Mouse (Mus musculus): ENCODE results near the gene Msh5.
"Not testable (repeated sequence)": the region's sequence is repeated elsewhere in the genome, so short reads cannot be mapped to it uniquely, and the experiment has no call there.

The Msh5 gene

DNA sequence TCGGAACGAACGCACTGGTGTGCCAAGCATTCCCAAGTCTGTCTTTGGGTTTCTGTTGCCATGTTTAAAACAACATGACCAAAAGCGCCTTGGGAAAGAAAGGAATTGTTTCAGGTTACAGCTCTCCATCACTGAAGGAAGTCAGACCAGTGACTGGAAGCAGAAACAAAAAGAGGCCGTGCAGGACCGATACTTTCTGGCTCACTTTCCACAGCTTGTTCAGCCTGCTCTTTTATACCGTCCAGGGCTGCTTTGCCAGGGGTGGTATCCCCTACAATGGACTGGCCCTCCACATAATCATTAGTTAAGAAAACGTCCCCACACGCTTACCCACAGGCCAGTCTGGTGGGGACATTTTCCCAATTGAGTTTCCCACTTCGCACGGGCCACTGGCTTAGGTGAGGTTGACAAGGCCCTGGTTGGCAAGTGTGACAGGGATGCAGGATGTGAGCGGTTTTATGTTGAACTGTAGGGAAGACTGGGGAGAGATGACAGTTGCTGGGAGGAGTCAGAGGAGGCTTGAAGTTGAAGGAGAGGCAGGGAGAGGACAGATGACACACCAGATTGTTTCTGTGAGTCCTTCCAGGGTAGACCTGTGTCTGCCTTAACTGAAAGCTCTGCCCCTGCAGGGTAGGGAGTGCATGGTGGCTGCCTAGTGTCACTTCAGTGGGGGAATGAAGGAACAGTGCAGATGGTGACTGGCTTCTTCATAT is 44.2 kb downstream of the Msh5 start:
- DNase-seq (ENCODE audit: low read depth, low spot score) = peak; percentile 48

DNA sequence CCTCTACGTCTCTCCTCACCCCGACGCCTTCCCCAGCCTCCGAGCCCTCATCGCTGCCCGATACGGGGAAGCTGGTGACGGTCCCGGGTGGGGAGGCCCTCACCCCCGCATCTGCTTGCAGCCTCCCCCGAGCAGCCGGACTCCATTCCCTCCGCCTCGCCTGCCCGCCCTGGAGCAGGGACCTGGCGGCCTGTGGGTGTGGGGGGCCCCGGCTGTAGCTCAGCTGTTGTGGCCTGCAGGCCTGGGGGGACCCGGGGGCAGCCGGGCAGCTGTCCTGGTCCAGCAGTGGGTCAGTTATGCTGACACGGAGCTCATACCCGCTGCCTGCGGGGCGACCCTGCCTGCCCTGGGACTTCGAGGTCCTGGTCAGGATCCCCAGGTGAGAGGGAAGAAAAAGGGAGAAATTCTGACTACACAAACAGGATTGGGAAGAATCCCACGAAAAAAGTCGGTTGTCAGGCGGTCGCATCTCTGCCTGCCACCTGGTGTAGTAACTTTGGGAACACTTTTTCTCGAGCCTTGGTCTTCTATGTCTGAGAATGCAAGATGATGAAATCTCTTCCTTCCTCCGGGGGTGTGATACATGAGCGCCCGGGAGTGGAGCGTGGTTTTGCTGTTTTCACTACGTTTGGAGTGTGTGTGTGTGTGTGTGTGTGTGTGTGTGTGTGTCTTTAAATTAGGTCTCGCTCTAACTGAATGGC is 44.9 kb downstream of the Msh5 start:
- DNase-seq (ENCODE audit: low read depth, low spot score) = peak; percentile 69

DNA sequence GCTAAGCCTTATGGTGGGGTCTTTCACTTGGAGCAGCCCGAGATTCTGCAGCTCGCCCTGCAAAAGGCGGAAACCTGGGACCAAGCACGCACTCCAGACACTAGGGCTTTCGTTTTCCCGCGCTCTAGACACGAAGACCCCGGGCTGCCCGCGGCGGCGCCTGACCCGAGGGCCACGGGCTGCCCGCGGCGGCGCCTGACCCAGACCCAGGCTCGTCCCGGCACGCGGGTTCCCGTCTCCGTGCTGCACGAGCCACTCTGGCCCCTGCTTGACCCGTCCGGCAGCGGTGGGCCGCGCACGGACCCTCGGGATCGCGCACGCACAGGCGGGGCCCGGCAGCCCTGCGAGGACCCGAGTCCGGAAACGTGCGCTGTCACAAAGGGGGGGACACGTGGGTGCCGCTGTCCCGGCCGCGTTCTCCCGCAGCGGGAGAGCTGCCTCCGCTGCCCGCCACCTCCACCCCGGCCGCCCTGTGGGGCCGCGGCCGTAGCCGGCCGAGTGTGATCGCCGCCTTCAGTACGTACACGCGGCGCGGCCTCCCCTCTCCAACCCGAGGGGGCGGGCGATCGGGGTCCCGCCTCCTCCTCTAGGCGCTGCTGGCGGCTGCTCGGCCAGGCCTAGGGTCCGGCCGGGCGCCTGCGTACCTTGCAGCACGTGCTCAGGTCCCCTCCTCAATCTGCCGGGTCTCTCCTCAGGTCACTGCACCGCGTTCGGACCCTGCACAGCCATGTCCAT is 45.7 kb downstream of the Msh5 start, which contains the start of gene Vars:
Gene Vars, plus strand, starts transcription at position 271 of the 735 bp plus-strand sequence.
- DNase-seq (ENCODE audit: low read depth, low spot score) = peak; percentile 86

DNA sequence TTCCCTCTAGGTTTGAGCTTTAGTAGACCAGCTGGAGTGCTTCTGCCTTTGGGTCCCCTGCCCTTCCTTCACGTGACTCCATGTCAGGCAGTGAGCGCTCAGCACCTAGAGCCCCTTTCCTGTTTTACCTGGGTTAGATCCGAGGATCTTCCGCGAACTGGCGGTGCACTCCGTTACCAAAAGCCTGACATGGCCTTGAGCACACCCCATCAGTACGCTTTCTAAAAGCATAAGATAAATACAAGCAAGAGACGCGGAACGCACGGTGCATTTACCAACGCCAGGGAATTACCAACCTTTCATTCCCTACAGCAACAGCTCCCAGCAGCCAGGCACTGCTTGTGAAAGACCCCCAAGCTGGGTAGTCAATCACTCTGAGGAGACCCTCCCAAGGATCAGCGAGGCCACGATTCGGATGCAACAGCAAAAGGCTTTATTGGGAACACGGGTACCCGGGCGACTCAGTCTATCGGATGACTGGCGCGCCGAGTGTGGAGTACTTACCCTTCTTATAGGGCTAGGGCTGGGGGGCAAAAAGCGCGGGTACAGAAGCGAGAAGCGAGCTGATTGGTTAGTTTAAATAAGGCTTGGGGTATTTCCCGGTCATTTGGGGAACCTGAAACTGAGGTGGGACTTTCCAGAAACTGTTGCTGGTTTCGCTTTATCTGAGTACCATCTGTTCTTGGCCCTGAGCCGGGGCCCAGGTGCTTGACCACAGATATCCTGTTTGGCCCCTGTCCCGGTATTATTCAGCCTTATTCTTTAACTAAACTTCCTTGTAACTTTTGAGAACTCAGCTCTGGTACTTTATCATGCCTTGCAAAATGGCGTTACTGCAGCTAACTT is 46.5 kb downstream of the Msh5 start:
- not testable (repeated sequence) for DNase-seq (ENCODE audit: low read depth, low spot score)

DNA sequence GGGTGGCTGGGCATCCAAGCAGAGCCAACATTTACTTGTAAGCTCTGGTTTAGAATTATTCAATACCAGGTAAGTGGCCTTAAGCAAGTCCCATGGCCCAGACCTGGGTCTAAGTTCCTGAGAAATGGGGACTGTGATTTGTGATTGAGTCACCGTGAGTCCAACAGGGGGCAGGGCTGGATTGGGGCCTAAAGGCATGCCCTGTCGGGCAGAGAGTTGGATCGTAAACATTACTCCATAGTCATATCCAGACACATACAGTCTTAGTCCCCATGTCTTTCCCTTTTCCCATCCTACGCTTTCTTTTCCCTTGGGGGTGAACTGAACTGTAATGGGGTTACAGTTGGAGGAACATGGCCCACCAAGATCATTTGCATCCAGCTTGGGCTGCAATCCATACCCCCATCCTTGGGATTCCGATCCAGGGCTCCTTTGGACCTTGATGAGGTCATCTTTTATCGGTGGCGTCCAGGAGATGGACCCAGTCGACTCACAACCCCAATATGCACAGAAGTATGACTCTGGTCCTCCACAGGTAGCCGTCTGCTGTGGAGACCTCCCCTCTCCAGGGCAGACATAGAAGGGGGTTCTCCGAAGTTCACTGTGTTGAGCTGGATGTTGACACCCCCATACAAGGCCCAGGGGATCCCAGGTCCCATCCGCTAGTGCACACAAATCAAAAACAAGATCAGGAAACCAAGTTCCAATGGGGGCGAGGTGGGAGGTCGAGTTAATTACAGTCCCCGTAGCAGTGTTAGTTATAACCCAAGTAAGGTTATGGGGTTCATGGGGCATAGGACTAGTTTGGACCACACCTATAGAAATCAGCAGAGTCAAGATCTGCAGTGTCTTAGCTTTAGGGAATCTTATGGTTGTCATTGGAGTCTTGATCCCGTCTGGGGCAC is 47.8 kb downstream of the Msh5 start:
- no peak for DNase-seq (ENCODE audit: low read depth, low spot score)

DNA sequence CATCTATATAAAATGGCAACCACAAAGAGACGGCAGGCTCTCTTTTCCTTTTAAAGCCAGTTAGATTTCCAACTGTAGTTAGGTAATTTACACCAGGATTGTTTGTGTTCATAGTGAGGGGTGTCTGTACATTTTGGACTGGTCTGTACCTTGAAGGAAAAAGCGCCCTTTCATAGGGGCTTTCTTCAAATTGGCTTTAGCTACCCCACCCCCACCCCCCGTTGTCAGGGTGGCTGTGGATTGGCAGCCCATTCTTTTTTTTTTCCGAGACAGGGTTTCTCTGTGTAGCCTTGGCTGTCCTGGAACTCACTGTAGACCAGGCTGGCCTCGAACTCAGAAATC is 49.4 kb downstream of the Msh5 start:
- DNase-seq (ENCODE audit: low read depth, low spot score) = no peak

DNA sequence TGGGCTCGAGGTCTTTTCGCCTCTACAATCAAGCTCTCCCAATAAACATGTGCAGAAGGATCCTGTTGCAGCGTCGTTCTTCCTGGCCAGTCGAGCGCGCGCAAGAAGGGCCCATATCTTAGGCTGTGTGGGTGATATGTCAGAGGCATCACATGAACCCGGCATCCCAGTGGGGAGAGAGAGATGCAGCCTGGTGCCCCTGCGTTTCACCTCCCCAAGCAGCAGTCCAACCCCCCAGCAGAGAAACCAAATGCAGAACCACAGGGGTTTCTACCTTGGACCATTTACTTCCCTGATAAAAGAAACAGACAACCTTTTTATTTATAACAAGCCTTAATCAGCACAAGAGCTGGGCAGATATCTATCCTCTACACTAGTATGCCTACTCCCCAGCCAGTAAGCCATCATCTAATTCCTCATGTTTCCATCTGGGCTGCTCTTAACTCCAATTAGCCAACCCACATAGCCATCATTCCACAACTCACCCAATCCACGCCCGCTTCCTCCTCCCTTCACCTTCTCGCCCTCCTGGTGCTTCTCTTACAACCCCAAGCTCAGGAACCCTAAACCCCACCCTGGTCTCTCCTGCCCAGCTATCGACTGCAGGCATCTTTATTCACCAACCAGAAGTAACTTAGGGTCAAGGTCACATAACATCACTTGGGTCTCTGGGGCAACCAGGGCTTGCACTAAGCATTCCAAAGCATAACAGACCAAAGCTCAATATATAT is 50.0 kb downstream of the Msh5 start:
- DNase-seq (ENCODE audit: low read depth, low spot score) = no peak

DNA sequence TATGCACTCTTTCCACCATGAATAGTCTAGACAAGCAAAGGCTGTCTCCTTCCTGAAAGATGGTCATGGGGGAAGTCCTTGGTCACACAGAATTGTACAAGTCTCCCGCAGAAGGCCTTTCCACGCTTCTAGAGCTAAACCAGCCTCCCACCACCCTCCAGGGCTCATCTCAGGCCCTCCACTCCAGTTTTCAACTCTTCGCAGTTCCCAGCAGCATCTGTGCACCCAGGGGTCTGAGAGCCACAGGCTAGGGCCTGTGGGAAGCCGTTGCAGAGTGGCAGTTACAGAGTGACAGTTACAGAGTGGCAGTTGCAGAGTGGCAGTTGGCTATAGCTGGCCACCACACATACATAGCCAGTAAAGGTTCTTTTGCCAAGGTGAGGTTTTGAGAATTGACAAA is 50.6 kb downstream of the Msh5 start:
- DNase-seq (ENCODE audit: low read depth, low spot score) = not testable (repeated sequence)

DNA sequence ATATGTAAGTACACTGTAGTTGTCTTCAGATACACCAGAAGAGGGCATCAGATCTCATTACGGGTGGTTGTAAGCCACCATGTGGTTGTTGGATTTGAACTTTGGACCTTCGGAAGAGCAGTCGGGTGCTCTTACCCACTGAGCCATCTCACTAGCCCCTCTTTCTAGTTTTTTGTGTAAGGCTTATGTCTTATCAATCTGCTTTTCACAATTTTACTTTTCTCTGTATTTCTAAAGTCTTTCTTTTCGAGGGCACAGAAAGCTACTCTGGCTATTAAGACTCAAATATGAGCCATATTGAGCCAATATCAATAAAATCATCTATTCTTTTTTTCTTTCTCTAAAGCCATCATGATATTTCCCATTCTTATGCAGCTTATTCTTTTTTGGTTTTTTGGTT is 51.4 kb downstream of the Msh5 start:
- not testable (repeated sequence) for DNase-seq (ENCODE audit: low read depth, low spot score)

DNA sequence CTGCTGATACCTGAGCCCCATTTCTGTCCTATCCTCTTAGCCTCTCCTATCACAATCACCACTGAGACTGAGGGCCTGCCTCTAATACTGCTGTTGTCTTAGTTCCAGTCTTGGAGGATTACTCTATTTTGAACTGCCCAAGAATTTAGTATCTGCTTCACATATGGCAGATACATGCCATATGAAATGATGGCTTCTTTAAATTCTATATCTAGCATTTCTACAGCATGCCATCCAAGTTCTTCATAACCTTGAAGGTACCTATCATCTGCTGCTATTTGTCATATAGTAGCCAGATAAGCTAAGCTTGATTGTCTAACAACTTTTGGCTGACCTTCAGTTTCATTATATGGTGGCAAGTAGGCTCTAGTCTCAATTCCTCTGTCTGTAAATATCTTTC is 51.8 kb downstream of the Msh5 start:
- DNase-seq (ENCODE audit: low read depth, low spot score) = no peak

DNA sequence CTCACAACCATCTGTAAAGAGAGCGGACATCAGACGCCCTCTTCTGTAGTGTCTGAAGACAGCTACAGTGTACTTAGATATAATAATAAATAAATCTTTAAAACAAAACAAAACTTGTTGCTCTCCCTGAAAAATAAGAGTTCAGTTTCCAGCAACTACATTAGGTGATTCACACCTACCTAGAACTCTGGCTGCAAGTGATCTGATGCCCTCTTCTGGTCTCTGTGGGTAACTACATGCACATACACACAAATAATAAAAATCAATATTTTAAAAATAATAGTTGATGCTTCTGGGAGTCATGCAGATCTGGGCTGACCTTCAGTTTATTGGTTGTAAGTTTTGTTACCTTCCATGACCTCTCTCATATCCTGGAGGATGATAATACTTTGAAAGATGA is 62.3 kb downstream of the Msh5 start:
- peak; percentile 67 for DNase-seq (ENCODE audit: low read depth, low spot score)

DNA sequence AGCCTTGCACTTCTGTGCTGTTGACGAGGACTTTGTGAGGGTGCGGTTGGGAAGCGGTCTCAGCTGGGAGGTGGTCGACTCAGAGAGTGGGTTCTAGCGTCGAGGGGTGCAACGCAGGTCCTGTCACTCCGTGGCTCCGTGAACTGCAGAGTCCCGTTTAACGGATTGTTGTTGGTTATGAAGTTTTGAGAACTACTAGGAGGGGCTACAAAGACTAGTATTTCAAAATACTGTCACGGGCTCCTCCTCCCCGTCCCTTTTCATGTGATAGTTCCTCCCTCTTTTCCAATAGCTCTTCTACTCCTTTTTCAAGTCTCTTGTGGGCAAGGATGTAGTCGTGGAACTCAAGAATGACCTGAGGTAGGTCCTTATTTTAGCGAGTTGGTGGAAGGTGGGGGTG is 64.2 kb downstream of the Msh5 start:
- no peak for DNase-seq (ENCODE audit: low read depth, low spot score)

DNA sequence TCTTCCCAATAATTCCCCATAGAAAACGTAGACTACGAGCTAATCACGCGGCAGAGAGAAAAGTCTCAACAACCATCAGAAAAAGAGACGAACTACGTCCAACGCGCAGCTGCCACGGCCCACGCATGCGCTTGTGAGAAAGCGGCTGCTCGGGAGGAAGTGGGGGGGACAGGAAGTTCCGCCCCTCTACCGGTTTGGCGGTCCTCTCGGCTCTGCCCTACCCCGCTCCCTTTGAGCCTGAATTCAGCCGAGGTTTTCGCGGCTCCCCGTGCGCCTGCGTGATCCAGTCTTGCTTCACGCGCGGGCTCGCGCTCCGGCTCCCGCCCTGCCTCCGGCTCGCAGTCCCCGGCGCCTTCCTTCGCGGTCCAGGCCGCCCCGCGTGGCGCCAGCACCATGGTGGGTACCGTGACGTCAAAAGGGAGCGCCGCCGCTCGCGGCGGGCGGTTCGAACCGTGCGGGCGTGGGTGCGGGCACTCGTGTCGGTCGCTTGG is 64.8 kb downstream of the Msh5 start, which contains the start of gene Lsm2:
Gene Lsm2, plus strand, starts transcription at position 173 of the 491 bp plus-strand sequence.
- DNase-seq (ENCODE audit: low read depth, low spot score) = peak; percentile 98

DNA sequence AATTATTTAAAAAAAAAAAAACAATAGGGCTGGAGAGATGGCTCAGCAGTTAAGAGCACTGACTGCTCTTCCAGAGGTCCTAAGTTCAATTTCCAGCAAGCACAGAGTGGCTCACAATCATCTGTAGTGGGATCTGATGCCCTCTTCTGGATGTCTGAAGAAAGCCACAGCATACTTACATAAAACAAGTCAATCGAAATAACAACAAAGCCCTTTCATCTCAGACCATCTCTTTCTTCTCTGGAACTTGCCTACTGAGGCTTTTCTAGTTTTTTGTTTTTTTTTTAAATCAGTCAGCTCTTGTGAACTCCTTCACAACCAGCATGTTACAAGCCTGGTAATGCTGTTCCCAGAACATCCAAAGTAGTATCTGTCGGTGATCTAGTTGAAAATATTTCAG is 65.9 kb downstream of the Msh5 start:
- peak; percentile 91 for DNase-seq (ENCODE audit: low read depth, low spot score)

DNA sequence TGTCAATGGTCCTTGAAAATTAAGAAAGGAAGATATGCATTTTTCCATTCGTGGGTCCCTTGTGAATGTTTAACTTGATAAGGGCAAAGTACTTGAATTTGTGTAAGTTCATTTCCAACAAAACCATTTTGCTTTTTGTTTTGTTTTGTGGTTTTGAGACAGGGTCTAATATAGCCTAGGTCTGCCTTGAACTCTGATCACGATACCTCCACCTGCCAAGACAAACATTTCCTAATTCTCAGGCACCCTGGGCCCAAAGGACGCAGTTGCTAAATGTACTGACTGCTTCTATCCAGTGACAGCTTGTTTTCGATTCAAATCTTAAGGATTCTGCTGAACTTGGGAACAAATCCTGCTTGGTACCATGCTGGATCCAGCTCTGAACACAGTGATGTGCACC is 66.9 kb downstream of the Msh5 start:
- no peak for DNase-seq (ENCODE audit: low read depth, low spot score)

All from brain, adult 2 months (tissue).